8 mouse cellular contexts compared by ENCODE assay signal in genomic region chr16:26371325-26372053, GRCm38 (mm10). TPM values are rescaled to one million over a fixed set of nuclear protein-coding genes. Genes with fewer than 3 reads are reported as not detected.
DNase-seq lines count a peak whose midpoint lies in the region; ATAC-seq and TF ChIP-seq lines count a peak whose summit lies in the region.

Cldn1 (minus strand) TSS chr16:26371841.

- no peaks in the 10 kb centered on the region for H3K36me3 ChIP-seq in E14TG2a.4 (ENCODE audit: insufficient read depth, low read length)
- H3K36me3 ChIP-seq in neural tube, embryonic 15.5 days, result no peaks in the 10 kb centered on the region
- no peaks in the 10 kb centered on the region for H3K36me3 ChIP-seq in testis, adult 2 months (ENCODE audit: control insufficient read depth, insufficient read depth, low read length)

- 5% methylated on average over 33 of the region's 33 CpGs for WGBS in lung, adult 2 months
- WGBS in neural tube, embryonic 15.5 days, result 4% methylated on average over 33 of the region's 33 CpGs

- H3K4me1 ChIP-seq in E14TG2a.4 (replicated peaks; ENCODE audit: low read depth, low read length), result peaks cover 7% of the 10 kb centered on the region; the same call in 1 of the 2 replicates
- H3K4me1 ChIP-seq in lung, adult 2 months (ENCODE audit: control insufficient read depth, insufficient read depth, low read length), result peaks cover 4% of the 10 kb centered on the region; the same call in 1 of the 2 replicates
- peaks cover 8% of the 10 kb centered on the region; the same call in 1 of the 2 replicates for H3K4me1 ChIP-seq in neural tube, embryonic 15.5 days
- H3K4me1 ChIP-seq in testis, adult 2 months (ENCODE audit: control insufficient read depth, insufficient read depth, low read length), result no peaks in the 10 kb centered on the region; the same call in 1 of the 2 replicates

- no peak within 1 kb of the TSS for H3K27ac ChIP-seq in layer of hippocampus, adult 2 months
- H3K27ac ChIP-seq in neural tube, embryonic 15.5 days (replicated peaks), result no peak within 1 kb of the TSS
- no peak within 1 kb of the TSS for H3K27ac ChIP-seq in testis, adult 2 months (ENCODE audit: control insufficient read depth, insufficient read depth, low read depth, low read length)

- peak within 1 kb of the TSS; percentile 33 for H3K9ac ChIP-seq in neural tube, embryonic 15.5 days (replicated peaks)

- peaks cover 38% of the 10 kb centered on the region for H3K27me3 ChIP-seq in E14TG2a.4 (ENCODE audit: insufficient read depth, low read length)
- H3K27me3 ChIP-seq in neural tube, embryonic 15.5 days (replicated peaks), result no peaks in the 10 kb centered on the region
- no peaks in the 10 kb centered on the region for H3K27me3 ChIP-seq in testis, adult 2 months (ENCODE audit: control insufficient read depth, insufficient read depth, low read length)

- peak; percentile 82 for ATAC-seq in neural tube, embryonic 15.5 days (ENCODE audit: low FRiP score)

- H3K9me3 ChIP-seq in E14TG2a.4 (ENCODE audit: low read length), result no peaks in the 10 kb centered on the region
- H3K9me3 ChIP-seq in neural tube, embryonic 15.5 days (replicated peaks), result no peaks in the 10 kb centered on the region

- peak; percentile 68 for TF ChIP-seq CTCF in E14TG2a.4 (conservative IDR thresholded peaks at IDR 0.05; ENCODE audit: low read length)
- peak; percentile 97 for TF ChIP-seq CTCF in layer of hippocampus, adult 2 months (conservative IDR thresholded peaks at IDR 0.05)
- TF ChIP-seq CTCF in lung, adult 2 months (IDR thresholded peaks at IDR 0.05; ENCODE audit: insufficient read depth, low read length), result peak; percentile 57
- TF ChIP-seq CTCF in testis, adult 2 months (IDR thresholded peaks at IDR 0.05; ENCODE audit: control insufficient read depth, insufficient read depth, insufficient replicate concordance, low read depth, low read length), result peak; percentile 92

- intact Hi-C loops in heart, postnatal 36 days (cut with DNase I), result loop anchor here (1.0 to 2.0 kb wide), 2 partner anchors 137 to 404 kb away; no protein-coding TSS in a partner anchor

- peak; percentile 41 for DNase-seq in cerebellum, adult 8-10 months
- DNase-seq in forelimb bud, embryonic 11.5 days (ENCODE audit: low read depth, low spot score), result peak; percentile 83
- peak; percentile 77 to 84 for DNase-seq in heart, postnatal 36 days
- DNase-seq in layer of hippocampus, adult 2 months (ENCODE audit: low spot score in 2 of 2), result peak; percentile 70 to 88
- DNase-seq in lung, adult 2 months, result peak; percentile 83

- H3K4me3 ChIP-seq in E14TG2a.4 (replicated peaks; ENCODE audit: low read length), result peak within 1 kb of the TSS; percentile 74
- peak within 1 kb of the TSS; percentile 60 for H3K4me3 ChIP-seq in layer of hippocampus, adult 2 months
- peak within 1 kb of the TSS; percentile 54 for H3K4me3 ChIP-seq in lung, adult 2 months (replicated peaks; ENCODE audit: extremely low read depth, low read depth, low read length)
- peak within 1 kb of the TSS; percentile 48 for H3K4me3 ChIP-seq in neural tube, embryonic 15.5 days (replicated peaks)
- peak within 1 kb of the TSS; percentile 82 for H3K4me3 ChIP-seq in testis, adult 2 months (ENCODE audit: control insufficient read depth, low read depth, low read length)

- no peak; the same call in 1 of the 2 replicates for TF ChIP-seq POLR2A in lung, adult 2 months (IDR thresholded peaks at IDR 0.05; ENCODE audit: borderline replicate concordance, extremely low read depth, low read depth, low read length)
- TF ChIP-seq POLR2A in testis, adult 2 months (IDR thresholded peaks at IDR 0.05; ENCODE audit: control insufficient read depth, low read depth, low read length), result no peak

- H3K4me2 ChIP-seq in neural tube, embryonic 15.5 days, result peak within 1 kb of the TSS; percentile 92

RNA-seq across cellular contexts. Expression of gene Cldn1, which starts in this region (rescaled TPM):
- under 1 TPM; 0.43 to 0.78 TPM for total RNA-seq in heart, postnatal 36 days (2021)
- under 1 TPM; 0.64 to 0.86 TPM for total RNA-seq in layer of hippocampus, adult 2 months (2021)
- 5.0 and 5.4 TPM in 2 replicates for polyA plus RNA-seq in lung, adult 2 months (2012; rRNA removed)
- 4.4 and 5.8 TPM in 2 replicates for polyA plus RNA-seq in neural tube, embryonic 15.5 days (2015; fragmentation: Nextera tagmentation; extraction: Ambion mirVana)
- 0.20 and 0.83 TPM in 2 replicates for polyA plus RNA-seq in testis, adult 2 months (2012; rRNA removed)

Comparison
In these comparisons a context has a peak if more than half of its experiments do, and no peak if none do; other contexts are left out.
1. Peak in DNase-seq in heart, postnatal 36 days; RNA of the gene not detected or under 1 TPM.
2. Peak in DNase-seq and H3K4me3 ChIP-seq in layer of hippocampus, adult 2 months; RNA of the gene not detected or under 1 TPM.